Mouse (Mus musculus) hindbrain, embryonic 14.5 days (tissue): ENCODE data around the gene Tpt1. TPM values are rescaled to one million over a fixed set of nuclear protein-coding genes. Genes with fewer than 3 reads are reported as not detected.
A peak's percentile ranks its signal among the peaks of the same experiment; 100 is the strongest.
"Not testable (repeated sequence)": the region's sequence is repeated elsewhere in the genome, so short reads cannot be mapped to it uniquely, and the experiment has no call there.

Experiments
- ATAC-seq: fragments of 200-750 bp; cut with Nextera tagmentation; 2 replicates; pipeline ENCODE4 v1.8.0; 2017; ENCODE audit warnings: moderate number of reproducible peaks, mild to moderate bottlenecking, moderate TSS enrichment, moderate library complexity; ENCODE audit not compliant: low FRiP score
- DNase-seq: peaks from one replicate; pipeline ENCODE4 v3.0.0-alpha.2; 2015; ENCODE audit warnings: low spot score
- H3K27ac ChIP-seq: fragments of 300-500 bp; sonication (generic); 2 replicates; pipeline ENCODE4 v1.5.1; 2014; ENCODE audit warnings: mild to moderate bottlenecking, moderate library complexity
- H3K27me3 ChIP-seq: fragments of 300-500 bp; sonication (generic); 2 replicates; pipeline ENCODE4 v1.6.1; 2014; ENCODE audit warnings: mild to moderate bottlenecking, low read length, mixed read lengths; ENCODE audit not compliant: control insufficient read depth, insufficient read depth
- H3K36me3 ChIP-seq: fragments of 300-500 bp; sonication (generic); replicated peaks from 2 replicates; pipeline ENCODE4 v1.6.1; 2014; ENCODE audit not compliant: control insufficient read depth, insufficient read depth
- H3K4me1 ChIP-seq: fragments of 300-500 bp; sonication (generic); replicated peaks from 2 replicates; pipeline ENCODE4 v1.6.1; 2014; ENCODE audit warnings: antibody characterized with exemption, low read length, mixed read lengths; ENCODE audit not compliant: control insufficient read depth, insufficient read depth
- H3K4me2 ChIP-seq: fragments of 300-500 bp; sonication (generic); replicated peaks from 2 replicates; pipeline ENCODE4 v1.6.1; 2014; ENCODE audit warnings: mild to moderate bottlenecking, moderate library complexity
- H3K4me3 ChIP-seq: fragments of 300-500 bp; sonication (generic); replicated peaks from 2 replicates; pipeline ENCODE4 v1.5.1; 2014; ENCODE audit warnings: mild to moderate bottlenecking, low read length
- H3K9ac ChIP-seq: fragments of 300-500 bp; sonication (generic); 2 replicates; pipeline ENCODE4 v1.6.1; 2014
- H3K9me3 ChIP-seq: fragments of 300-500 bp; sonication (generic); 2 replicates; pipeline ENCODE4 v1.6.1; 2016; ENCODE audit warnings: low read length; ENCODE audit not compliant: control insufficient read depth
- WGBS: fragments of 180-500 bp; shearing (Covaris S2); extraction: QIAGEN DNeasy Blood & Tissue Kit; methylation state at CpG from one replicate; pipeline ENCODE4 v1.1.7; 2014; 5-methylcytosine and 5-hydroxymethylcytosine counted together
- polyA plus RNA-seq: library from polyadenylated mRNA; unstranded; fragments of >200 nt; fragmentation: Nextera tagmentation; extraction: Ambion mirVana; gene quantifications from 2 replicates; pipeline ENCODE4 v1.2.1, GENCODE M21; 2014

Gene Tpt1
- polyA plus RNA-seq, 1 experiment from 2014 or later: 871 TPM

DNA sequence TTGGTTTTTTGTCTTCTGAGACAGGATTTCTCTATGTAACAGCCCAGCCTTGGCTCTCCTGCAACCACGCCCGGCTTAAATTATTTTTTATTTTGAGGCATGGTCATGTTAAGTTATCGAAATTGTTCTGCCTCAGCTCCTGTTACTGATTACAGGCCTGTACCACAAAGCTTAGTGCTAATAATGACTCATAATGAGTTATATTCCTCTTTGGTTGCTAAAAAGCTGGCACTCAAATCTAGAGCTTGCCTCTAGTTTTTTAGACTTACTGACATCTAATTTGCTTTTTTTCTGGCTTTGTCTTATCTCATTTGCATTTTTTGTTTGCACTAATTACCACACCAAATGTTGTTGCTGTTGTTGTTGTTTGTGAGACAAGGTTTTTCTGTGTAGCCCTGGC, 8.3 kb upstream of the Tpt1 start:
- Histone ChIP-seq H3K27ac (no peak overlapping the region), H3K36me3 (no peaks in the 10 kb centered on the region), H3K4me2 (no peak overlapping the region), H3K27me3 (no peaks in the 10 kb centered on the region), H3K4me1 (peaks cover 19% of the 10 kb centered on the region; the same call in 1 of the 2 replicates), H3K4me3 (no peak overlapping the region), H3K9ac (no peak overlapping the region), H3K9me3 (no peaks in the 10 kb centered on the region)
- ATAC-seq: no peak
- DNase-seq: no peak
- 96% methylated on average over 3 of the region's 3 CpGs for WGBS

DNA sequence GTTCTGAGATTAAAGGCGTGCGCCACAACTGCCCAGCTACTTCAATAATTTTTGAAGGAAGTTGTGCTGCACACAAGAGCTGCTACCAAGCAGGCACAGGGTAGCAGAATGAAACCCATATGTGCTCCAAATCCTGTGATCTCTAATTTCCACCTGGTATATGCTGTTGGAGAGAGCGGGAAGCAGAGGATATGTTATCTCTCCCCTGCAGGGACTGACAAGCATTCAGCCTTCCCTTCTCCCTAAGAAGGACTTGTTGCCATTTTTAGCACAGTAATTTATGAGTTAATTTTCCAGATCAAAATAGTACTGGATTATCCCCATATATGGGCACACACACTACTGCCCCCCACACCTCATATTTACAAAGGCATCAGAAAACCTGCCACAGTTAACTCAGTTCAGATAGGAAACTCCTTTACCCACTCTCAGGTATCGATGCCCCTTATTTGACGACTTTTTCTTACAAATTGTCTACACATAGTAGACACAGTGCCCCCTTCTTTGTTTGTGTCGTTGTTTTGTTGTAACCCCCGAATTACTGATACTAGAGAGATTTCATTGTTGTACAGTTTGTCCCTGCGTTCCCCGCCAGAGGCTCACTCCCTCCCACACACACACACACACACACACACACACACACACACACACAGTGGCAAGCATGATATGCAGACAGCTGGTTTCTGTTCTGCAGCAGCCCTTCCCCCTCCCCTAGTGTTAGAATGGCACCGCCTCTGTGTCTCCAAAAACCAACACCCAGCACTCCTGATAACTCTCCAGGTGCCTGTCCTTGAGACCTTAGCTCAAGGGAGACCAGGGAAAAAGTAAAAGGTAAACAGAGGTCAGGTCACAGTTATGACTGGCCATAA, 7.6 kb upstream of the Tpt1 start:
- Histone ChIP-seq H3K27me3 (no peaks in the 10 kb centered on the region), H3K4me3 (no peak overlapping the region), H3K27ac (no peak overlapping the region), H3K36me3 (no peaks in the 10 kb centered on the region), H3K9ac (no peak overlapping the region), H3K9me3 (no peaks in the 10 kb centered on the region), H3K4me1 (peaks cover 19% of the 10 kb centered on the region; the same call in 1 of the 2 replicates), H3K4me2 (no peak overlapping the region)
- WGBS: 78% methylated on average over 10 of the region's 10 CpGs
- DNase-seq: no peak
- ATAC-seq: no peak

DNA sequence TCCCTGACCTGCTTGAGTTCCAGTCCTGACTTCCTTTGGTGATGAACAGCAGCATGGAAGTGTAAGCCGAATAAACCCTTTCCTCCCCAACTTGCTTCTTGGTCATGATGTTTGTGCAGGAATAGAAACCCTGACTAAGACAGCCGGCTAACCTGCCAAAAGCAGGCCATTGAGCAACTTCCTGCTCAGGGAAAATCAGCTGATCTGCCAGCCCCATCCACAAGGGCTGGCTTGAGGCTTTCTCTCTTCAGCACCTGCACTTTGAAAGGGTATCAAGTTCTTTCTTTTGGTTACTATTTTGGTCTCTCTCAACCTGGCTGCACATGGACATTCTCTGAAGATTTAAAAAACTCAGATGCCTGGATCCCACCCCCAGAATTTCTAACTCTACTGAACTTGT, 3.1 kb upstream of the Tpt1 start:
- not testable (repeated sequence) for H3K4me3 ChIP-seq, H3K9me3 ChIP-seq, H3K9ac ChIP-seq, ATAC-seq, H3K27me3 ChIP-seq, DNase-seq, H3K27ac ChIP-seq, H3K36me3 ChIP-seq, H3K4me1 ChIP-seq, H3K4me2 ChIP-seq
- 70% methylated on average over 1 of the region's 2 CpGs for WGBS

DNA sequence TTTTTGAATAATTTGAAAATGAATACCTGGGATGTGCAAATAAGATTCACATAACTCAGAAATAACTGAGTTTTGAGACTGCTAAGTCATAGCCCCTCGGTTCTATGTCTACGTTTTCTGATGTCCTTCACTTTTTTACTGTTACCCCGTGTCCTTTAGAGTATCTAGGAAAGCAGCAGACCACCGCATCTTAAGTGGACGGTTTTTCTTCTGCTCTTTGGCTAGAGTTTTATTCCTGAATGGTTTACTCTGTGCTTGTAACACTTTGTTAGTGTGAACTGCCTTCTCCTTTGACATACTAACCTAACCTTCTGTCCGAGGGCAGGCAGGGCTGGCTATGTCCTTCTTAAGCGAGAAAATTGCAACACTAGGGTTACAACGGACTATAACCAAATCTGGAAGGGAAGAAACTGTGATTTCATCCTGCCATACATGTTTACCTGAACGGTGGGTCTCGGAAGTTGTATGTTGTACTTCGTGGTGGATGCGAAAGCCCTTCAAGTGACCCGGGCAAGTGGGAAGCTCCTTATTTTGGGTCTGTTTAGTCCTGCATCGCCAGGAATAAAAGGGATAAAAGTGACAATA, 690 bp upstream of the Tpt1 start:
- peaks cover 17% of the 10 kb centered on the region for H3K4me1 ChIP-seq
- H3K4me2 ChIP-seq: peak overlapping the region; percentile 67
- H3K9me3 ChIP-seq: no peaks in the 10 kb centered on the region
- ATAC-seq (no peak), DNase-seq (peak; percentile 59)
- peak overlapping the region; percentile 91 for H3K9ac ChIP-seq
- peaks cover 28% of the 10 kb centered on the region for H3K36me3 ChIP-seq
- H3K27ac ChIP-seq: peak overlapping the region; percentile 97
- H3K4me3 ChIP-seq: peak overlapping the region; percentile 68
- WGBS: 10% methylated on average over 14 of the region's 14 CpGs
- no peaks in the 10 kb centered on the region for H3K27me3 ChIP-seq

DNA sequence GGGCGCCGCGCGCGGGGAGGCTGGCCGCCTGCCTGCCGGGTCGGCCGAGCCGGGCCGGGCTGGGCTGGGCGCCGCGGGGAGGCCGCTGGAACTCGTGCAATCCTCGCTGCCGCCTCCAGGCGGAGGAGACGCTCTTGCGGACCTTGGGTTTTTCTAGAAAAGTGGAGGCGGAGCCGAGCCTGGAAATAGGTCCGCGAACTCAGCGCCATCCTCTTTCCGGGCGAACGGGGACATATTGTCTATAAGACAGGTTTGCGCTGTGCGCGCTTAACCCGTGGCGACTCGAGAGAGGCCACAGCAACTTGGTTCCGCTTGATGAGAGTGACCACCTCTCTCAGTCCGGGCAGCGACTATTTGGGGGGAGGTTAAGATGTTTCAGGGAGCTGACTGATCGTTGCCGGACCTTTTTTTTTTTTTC, 814 bp downstream of the Tpt1 start:
- Histone ChIP-seq H3K27me3 (no peaks in the 10 kb centered on the region), H3K27ac (peak overlapping the region; percentile 97), H3K9me3 (no peaks in the 10 kb centered on the region), H3K9ac (peak overlapping the region; percentile 91), H3K4me3 (peak overlapping the region; percentile 68), H3K36me3 (peaks cover 43% of the 10 kb centered on the region), H3K4me2 (peak overlapping the region; percentile 62), H3K4me1 (peaks cover 24% of the 10 kb centered on the region)
- WGBS: under 1% methylated on average over 40 of the region's 40 CpGs
- DNase-seq (peak; percentile 88), ATAC-seq (peak; percentile 51)

DNA sequence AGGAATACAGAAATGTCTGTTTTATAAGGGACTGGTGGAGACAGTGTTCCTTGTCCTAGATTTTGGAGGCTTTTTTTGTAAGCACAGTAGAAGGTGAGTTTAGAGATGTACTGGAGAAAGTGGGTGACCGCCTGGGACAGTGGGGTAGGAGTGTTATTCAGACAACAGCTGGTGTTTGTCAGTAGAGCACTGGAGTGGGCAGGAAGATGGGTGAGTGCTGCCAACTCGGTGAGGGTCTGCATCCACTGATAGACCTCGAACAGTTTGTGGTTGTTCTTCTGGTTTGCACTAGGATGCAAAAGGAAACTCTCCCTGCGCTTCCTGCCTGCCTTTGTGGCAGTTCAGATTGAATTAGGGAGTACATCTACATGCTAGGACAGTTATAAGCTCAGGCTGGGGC, 2.8 kb downstream of the Tpt1 start:
- Histone ChIP-seq H3K4me2 (no peak overlapping the region), H3K27me3 (no peaks in the 10 kb centered on the region), H3K4me1 (peaks cover 24% of the 10 kb centered on the region), H3K9ac (no peak overlapping the region), H3K9me3 (no peaks in the 10 kb centered on the region), H3K36me3 (peaks cover 54% of the 10 kb centered on the region), H3K4me3 (no peak overlapping the region), H3K27ac (no peak overlapping the region)
- DNase-seq (no peak), ATAC-seq (no peak)
- 95% methylated on average over 4 of the region's 4 CpGs for WGBS

DNA sequence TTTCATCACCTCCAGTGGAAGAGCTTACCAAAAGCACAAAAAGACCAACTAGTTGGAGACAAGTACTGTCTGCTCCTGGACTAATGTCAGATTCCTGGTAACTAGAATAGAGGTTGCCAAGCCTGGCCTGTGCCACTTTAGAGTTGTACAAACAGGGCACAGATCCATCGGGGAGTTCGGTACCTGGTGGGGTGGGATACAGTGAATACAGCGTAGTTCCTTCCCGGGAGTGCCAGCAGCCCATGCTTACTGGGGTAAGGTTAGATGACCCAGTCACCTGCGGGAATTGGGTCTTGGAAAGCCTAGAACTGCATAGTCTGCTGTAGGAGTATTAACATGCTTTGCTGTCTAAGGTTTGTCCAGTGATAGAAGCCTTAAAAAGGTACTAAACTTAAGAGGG, 3.6 kb downstream of the Tpt1 start:
- no peaks in the 10 kb centered on the region for H3K9me3 ChIP-seq
- WGBS: 92% methylated on average over 5 of the region's 5 CpGs
- H3K4me1 ChIP-seq: peaks cover 24% of the 10 kb centered on the region
- peaks cover 54% of the 10 kb centered on the region for H3K36me3 ChIP-seq
- no peak overlapping the region for H3K4me3 ChIP-seq
- no peak overlapping the region for H3K4me2 ChIP-seq
- DNase-seq (no peak), ATAC-seq (no peak)
- H3K9ac ChIP-seq: no peak overlapping the region
- no peaks in the 10 kb centered on the region for H3K27me3 ChIP-seq
- no peak overlapping the region for H3K27ac ChIP-seq

DNA sequence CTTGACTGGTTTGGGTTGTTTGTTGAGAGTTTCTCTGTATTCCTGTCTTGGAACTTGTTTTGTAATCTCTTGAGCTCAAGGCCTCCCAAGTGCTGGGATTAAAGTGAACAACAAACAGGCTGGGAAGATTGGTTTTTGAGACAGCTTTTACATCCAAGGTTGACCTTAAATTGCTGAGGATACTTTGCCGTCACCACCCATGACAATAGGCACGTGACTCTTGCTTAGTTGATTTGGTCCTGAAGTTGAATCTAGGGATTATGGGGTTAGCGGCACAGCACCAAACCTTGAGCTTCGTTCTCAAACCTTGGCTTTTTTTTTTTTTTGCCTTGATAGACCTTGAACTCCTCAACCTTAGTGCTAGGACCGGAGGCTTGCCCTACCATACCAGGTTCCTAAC, 4.3 kb downstream of the Tpt1 start:
- peaks cover 54% of the 10 kb centered on the region for H3K36me3 ChIP-seq
- H3K4me2 ChIP-seq: no peak overlapping the region
- H3K9ac ChIP-seq: no peak overlapping the region
- H3K27ac ChIP-seq: no peak overlapping the region
- no peak overlapping the region for H3K4me3 ChIP-seq
- H3K4me1 ChIP-seq: peaks cover 24% of the 10 kb centered on the region
- H3K27me3 ChIP-seq: no peaks in the 10 kb centered on the region
- WGBS: 83% methylated on average over 5 of the region's 5 CpGs
- ATAC-seq (no peak), DNase-seq (no peak)
- no peaks in the 10 kb centered on the region for H3K9me3 ChIP-seq

DNA sequence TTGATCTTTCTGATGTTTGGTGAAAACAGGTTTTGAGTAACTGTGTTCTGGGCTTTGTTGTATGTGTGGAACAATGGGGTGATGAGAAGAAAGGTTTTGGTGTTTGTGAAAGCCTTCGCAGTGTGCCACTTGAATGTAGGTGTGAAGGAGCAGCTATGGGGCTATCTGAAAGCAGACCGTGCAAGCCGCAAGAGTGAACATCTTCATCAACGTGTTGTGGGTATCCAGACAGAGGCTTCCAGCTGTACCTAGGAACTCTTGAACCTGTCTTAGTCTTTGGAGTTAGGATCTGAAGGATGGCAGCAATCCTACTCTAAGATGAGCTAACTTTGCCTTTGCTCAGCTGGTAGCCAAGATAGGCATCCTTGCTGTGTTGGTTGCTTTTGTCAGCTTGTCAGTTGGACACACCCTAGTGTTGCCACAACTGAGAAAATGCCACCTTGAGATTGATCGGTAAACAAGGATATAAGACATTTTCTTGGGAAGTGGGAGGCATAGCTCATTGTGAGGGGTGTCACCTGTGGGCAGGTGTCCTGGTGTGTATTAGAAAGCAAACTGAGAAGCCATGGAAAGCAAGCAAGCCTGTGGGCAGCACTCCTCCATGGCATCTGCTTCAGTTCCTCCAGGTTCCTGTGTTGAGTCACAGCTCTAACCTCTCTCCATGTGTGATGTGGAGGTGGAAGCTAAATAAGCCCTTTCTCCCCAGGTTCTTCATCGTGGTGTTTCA, 5.1 kb downstream of the Tpt1 start:
- ATAC-seq (no peak), DNase-seq (no peak)
- WGBS: 85% methylated on average over 6 of the region's 6 CpGs
- H3K36me3 ChIP-seq: peaks cover 54% of the 10 kb centered on the region
- no peak overlapping the region for H3K4me2 ChIP-seq
- H3K9me3 ChIP-seq: no peaks in the 10 kb centered on the region
- no peak overlapping the region for H3K27ac ChIP-seq
- H3K27me3 ChIP-seq: no peaks in the 10 kb centered on the region
- no peak overlapping the region for H3K9ac ChIP-seq
- H3K4me1 ChIP-seq: peaks cover 24% of the 10 kb centered on the region
- H3K4me3 ChIP-seq: no peak overlapping the region
